Mouse (Mus musculus): ENCODE results near the gene Zc3hav1.

The Zc3hav1 gene

GRCm38 (mm10) chr6:38352451-38352850, 2.0 kb downstream of the Zc3hav1 start:
- peak; percentile 44 for DNase-seq (ENCODE audit: low read depth, low spot score)

GRCm38 (mm10) chr6:38351930-38352329, 2.5 kb downstream of the Zc3hav1 start:
- DNase-seq (ENCODE audit: low read depth, low spot score): no peak

DNA sequence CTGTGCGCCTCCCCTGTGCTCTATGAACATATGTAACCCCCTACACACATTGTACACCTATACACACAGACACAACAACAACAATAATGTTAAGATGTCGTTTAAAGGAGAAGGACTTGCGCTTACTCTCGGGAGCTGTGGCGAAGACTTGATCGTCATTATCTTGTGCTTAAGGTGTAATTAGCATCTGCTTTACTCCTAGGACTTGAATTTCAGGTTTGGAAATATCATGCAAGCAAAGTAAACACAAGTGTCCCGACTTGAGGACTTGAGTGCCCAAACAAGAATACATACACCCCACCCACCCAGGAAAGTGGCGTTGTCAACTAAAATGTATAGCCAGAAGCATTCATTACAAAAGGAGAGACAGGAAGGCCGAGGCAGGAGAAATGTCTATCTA, 4.6 kb downstream of the Zc3hav1 start:
- DNase-seq (ENCODE audit: low read depth, low spot score): no peak

DNA sequence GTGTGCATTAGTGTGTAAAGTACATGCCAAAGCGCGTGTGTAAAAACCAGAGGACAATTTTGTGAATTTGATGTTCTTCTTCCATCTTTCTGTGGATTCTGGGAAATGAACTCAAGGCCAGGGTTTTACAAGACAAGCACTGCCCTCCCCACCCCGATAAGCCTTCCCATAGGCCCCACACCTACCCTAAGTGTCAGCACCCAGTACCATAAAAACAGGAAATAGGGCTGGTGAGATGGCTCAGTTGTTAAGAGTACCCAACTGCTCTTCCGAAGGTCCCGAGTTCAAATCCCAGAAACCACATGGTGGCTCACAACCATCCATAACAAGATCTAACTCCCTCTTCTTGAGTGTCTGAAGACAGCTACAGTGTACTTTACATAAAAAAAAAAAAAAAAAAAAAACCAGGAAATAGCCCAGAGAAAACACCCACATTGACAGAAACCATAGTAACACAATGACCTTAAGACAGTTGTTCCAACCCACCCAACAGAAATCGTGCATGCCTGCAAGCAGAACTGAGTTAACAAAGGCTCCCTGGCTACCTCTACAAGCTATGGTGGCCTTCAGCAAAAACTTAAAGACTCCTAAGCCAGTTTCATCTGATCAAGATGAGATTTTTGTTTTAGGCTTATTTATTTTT, 5.5 kb downstream of the Zc3hav1 start:
- DNase-seq (ENCODE audit: low read depth, low spot score): no peak

GRCm38 (mm10) chr6:38347875-38348274, 6.5 kb downstream of the Zc3hav1 start:
- no peak for DNase-seq (ENCODE audit: low read depth, low spot score)

- peak; percentile 44 for DNase-seq (ENCODE audit: low read depth, low spot score)
These were observed 8.6 kb downstream of the Zc3hav1 start for GRCm38 (mm10) chr6:38345796-38346195.

DNA sequence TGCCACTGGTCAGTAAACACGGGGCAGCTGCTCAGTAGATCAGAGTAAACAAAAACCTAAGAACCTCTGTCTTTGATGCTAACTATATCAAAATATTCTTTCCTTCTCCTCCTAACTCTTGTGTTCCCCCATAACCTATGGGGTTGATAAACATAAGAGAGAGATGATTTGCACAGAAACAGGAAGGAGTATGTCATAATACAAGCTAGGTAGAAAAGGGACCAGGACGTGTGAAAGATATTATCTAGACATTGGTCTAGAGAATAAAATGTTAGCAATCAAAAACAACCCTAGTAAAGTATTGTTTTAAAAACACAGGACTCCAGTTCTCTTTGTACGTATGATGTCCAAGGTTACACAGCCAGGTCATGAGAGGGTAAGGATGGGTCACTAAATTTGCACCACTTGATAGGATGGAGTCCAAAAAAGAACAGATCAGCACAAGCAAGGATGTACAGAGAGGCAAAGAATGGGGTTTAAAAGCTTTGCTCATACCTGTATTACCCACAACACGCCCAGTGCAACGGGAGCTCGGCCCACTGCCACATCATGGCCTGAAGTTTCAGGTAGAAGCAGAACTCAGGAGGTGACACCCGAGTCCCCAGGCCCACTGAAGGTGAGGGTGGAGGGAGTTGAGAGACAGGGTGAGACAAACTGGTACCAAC, 10.3 kb downstream of the Zc3hav1 start:
- DNase-seq (ENCODE audit: low read depth, low spot score): no peak

DNA sequence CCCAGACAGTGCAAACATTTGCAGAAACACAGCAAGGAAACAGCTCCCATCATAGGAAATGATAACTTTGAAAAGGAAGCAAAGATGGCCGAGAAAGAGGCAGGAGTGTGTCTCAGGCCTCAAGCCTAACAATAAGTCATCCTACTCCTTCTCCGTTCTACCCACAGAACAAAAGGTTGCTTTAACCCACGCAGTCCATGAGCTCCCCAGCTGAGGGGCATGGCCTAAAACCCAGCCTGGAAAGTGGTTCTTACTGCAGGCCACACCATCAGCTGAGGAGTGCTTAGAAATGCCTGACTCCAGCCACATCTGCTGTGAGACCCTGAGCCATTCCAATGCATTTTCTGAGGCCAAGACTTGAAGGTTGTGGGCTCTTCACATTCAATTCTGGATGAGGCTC, 10.8 kb downstream of the Zc3hav1 start:
- no peak for DNase-seq (ENCODE audit: low read depth, low spot score)

- no peak for DNase-seq (ENCODE audit: low read depth, low spot score)
These were observed 11.8 kb downstream of the Zc3hav1 start for GRCm38 (mm10) chr6:38342666-38342992.

GRCm38 (mm10) chr6:38341751-38342665, 12.4 kb downstream of the Zc3hav1 start:
- DNase-seq (ENCODE audit: low read depth, low spot score): no peak

- no peak for DNase-seq (ENCODE audit: low read depth, low spot score)
These were observed 15.3 kb downstream of the Zc3hav1 start for GRCm38 (mm10) chr6:38339078-38339477.

- DNase-seq (ENCODE audit: low read depth, low spot score): no peak
These were observed 16.5 kb downstream of the Zc3hav1 start for GRCm38 (mm10) chr6:38337951-38338350.

- no peak for DNase-seq (ENCODE audit: low read depth, low spot score)
These were observed 17.2 kb downstream of the Zc3hav1 start for GRCm38 (mm10) chr6:38337166-38337705.

DNA sequence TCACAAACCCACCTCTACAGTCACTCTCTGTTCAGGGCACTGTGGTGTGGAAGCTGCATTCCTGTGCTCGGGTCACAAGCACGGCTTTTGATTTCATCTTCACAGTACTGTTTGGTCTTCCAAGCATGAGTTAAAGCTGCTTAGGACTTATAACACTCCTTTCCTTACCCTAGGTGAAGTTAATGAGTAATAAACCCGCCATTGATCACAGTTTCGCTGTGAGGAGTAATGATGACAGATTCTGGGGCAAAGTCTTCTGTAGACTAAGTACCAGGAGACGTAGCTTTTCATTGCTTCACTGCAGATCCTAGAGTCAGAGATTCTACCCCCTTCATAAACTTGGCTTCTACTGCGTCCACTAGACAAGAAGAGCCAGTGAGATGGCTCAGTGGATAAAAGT, 19.1 kb downstream of the Zc3hav1 start:
- DNase-seq (ENCODE audit: low read depth, low spot score): no peak

GRCm38 (mm10) chr6:38326596-38326995, 27.8 kb downstream of the Zc3hav1 start:
- DNase-seq (ENCODE audit: low read depth, low spot score): peak; percentile 72

DNA sequence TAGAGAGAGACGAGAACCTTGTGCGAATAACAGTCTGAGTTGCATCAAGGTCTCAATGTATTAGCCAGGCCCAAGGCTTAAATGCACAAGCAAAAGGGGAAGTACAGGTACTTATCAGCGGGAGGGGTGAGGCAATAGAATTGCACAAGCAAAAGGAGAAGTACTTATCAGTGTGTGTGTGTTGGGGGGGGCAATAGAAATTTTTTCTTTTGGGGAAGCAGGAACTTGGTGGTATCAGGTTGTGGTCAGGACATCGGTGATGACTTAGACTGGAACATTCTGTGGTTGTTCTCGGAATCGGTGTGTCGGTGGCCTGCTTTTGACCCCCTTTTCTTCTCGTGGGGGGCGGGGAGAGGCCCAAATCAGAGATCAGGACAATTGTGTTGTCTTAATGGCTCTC, 33.8 kb downstream of the Zc3hav1 start:
- DNase-seq (ENCODE audit: low read depth, low spot score): no peak

DNA sequence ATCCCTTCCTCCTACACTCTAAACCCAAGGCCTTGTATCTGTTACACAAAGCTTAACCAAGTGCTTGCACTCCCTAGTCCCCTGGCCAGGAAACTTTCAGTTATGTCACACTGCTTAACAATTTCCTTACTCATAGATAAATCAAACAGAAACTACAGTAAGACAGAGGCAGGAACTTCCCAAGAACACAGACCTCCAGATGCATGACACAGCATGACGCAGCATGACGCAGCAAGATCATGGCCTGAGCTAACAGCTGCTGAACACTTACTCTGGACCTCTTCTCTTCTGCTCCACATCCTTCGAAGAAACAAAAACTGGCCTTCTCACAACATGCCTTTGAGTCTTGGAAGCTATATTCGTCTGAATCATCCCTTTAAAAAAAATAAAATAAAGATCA, 38.4 kb downstream of the Zc3hav1 start:
- DNase-seq (ENCODE audit: low read depth, low spot score): no peak

GRCm38 (mm10) chr6:38309741-38310140, 44.7 kb downstream of the Zc3hav1 start:
- DNase-seq (ENCODE audit: low read depth, low spot score): no peak

DNA sequence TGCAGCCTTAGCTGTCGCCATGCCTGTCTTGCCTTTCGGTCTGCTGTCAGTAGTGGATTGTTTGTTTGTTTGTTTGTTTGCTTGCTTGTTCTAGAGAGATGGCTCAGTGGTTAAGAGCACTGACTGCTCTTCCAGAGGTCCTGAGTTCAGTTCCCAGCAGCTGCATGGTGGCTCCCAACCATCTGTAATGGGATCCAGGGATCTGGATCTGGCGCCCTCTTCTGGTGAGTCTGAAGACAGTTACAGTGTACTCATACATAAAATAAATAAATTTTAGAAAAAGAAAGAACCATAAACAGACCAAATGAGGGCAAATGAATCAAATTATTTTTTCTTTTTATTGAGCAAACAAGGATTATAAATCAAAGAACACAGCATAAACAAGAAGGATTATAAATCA, 49.4 kb downstream of the Zc3hav1 start:
- DNase-seq (ENCODE audit: low read depth, low spot score): peak; percentile 46

DNA sequence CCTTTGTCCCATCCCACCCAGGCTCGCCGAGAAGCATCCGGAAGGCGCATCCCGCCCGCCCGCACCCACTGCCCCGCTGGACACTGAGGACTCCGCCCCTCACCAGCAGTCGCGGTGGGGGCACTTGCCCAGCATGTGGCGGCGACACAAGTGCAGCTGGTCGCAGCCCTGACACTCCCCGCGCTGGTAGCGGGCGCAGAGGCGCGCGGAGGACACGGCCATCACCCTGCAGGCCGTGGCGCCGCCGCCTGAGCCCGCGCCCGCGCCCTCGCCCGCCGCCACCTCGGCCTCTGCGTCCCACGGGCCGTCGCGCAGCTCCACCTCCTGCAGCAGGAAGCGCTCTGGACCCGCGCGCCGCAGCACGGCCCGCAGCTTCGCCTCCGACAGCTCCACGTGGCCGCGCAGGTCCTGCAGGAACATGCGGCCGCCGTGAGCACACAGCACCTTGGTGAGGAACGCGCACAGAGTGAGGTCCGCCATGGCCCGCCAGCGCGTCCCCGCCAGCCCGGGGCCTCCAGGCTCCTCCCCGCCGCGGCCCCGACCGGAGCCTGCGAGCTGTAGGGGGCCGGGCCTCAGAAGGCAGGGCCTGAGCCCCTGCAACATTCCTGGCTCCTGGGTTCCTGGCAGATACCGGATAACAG, 55.5 kb downstream of the Zc3hav1 start, which contains the start of gene Zc3hav1l:
Gene Zc3hav1l (minus strand): TSS at position 499 of the 641 bp plus-strand sequence.
- peak; percentile 81 for DNase-seq (ENCODE audit: low read depth, low spot score)

DNA sequence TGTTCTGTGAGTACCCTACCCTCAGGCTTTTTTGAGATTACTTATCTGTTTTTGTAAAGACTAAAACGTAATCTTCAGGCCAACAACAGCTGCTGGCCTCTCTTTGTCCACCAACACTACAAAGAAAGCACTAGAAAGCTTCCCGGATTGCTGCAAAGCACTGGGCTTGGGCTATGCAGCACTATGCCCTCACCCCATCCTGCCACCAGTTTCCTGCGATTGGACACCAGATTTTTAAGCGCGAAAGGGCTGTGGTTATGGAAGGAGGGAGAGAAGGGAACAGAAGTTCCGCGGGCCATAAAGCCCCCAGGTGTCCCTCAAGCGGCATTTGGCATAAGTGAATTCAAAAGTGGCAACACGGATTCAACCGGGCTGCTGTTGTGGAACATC, 56.2 kb downstream of the Zc3hav1 start:
- DNase-seq (ENCODE audit: low read depth, low spot score): peak; percentile 32

Measured in ES-CJ7 (cell line).